Mouse (Mus musculus) heart, adult 8-10 months (tissue): ENCODE data around the gene Trpm6. TPM values are rescaled to one million over a fixed set of nuclear protein-coding genes. Genes with fewer than 3 reads are reported as not detected.

ENCODE experiments used
- DNase-seq: peaks from one replicate; pipeline ENCODE4 v3.0.0; 2022; ENCODE audit warnings: low spot score
- total RNA-seq, 4 experiments: library from RNA; stranded (reverse); gene quantifications; 2 replicates each; pipeline ENCODE4 v1.2.4; 2022

Trpm6 gene
- under 1 TPM; 0.05 to 0.22 (median 0.07) TPM for total RNA-seq

DNA sequence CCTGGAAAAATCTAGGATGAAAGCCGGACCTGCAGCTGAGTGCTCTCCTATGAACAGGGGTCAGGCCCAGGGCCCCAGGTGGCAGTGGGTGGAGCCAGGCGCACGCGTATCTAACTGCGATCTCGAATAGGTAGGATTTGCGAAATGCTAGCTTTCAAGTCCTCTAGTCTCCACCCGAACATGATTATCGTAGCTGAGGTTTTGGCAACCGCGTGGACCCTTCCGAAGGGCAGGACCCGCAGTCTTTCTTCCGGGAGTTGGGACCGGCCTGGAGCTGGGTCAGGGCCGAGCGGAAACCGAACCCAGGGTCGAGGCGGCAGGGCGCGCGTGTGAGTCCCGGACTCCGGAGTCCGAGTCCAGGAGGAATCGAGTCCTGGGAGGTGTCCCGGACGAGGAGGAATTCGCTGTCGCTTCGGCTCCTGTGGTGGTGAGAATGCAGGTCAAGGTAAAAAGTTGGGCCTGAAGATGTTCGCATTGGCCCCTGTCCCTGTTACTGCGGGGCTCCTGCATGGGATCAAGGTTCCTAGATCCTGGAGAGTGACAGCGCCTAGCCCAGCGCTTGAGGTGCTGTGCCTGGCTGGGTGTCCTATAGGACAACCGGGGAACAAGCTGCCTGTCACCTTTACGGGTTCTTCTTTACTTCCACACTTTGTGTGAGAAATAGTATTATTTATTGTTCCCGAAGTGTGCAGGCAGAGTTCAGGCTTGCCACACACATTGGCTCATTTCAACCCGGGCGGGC lies at the start of gene Trpm6:
TSS of gene Trpm6 (plus strand) at position 386 of the 742 bp plus-strand sequence.
- DNase-seq: no peak

- DNase-seq: no peak
Observed at GRCm38 (mm10) chr19:18708101-18708500, 41.7 kb upstream of the Trpm6 start.

GRCm38 (mm10) chr19:18710903-18711302 lies 38.9 kb upstream of the Trpm6 start:
- DNase-seq: no peak

DNA sequence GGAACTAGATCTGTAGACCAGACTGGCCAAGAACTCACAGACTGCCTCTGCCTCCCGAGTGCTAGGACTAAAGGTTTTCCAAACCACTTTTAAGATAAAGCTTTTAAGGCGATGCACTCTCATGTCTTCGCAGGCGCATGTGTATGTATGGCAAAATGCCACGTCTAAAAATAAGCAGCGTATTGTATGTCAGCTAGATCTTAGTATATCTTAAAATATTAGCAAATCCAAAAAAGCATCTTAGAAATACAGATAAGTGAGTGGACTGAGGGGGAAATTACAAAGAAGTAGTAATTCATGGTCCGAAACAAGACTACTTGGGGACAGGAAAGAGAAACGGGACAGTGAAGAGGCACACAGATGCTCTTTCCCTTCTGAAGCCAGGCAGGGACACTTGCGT lies 38.2 kb upstream of the Trpm6 start:
- DNase-seq: no peak

- no peak for DNase-seq
Observed at GRCm38 (mm10) chr19:18712153-18712865, 37.5 kb upstream of the Trpm6 start.

DNA sequence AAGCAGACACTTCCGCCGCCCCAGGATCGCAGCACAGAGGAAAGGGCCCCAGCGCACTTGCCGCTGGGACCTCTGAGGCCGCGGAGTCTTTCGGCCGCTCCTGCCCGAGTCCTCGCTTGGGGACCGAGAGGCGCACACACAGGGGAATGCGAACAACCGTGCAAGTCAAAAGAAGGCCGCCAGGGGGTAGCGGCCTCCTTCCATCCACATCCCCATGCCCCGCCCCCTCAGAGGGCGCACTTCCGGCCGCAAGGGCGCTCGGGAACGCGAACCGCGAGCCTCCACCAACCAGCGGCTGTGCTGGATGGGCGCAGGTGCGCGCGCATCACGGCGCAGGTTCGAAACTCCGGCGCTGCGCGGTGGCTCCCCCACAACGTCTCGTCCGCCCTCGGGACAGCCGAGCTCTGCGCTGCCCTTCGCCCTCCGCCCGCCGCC lies 36.9 kb upstream of the Trpm6 start, which contains the start of gene D030056L22Rik:
TSS of gene D030056L22Rik (plus strand) at position 328 of the 435 bp plus-strand sequence.
- DNase-seq: peak; percentile 97

- peak; percentile 24 for DNase-seq
Observed at GRCm38 (mm10) chr19:18713357-18713756, 36.4 kb upstream of the Trpm6 start.

- DNase-seq: peak; percentile 73
Observed at GRCm38 (mm10) chr19:18716374-18716773, 33.4 kb upstream of the Trpm6 start.

DNA sequence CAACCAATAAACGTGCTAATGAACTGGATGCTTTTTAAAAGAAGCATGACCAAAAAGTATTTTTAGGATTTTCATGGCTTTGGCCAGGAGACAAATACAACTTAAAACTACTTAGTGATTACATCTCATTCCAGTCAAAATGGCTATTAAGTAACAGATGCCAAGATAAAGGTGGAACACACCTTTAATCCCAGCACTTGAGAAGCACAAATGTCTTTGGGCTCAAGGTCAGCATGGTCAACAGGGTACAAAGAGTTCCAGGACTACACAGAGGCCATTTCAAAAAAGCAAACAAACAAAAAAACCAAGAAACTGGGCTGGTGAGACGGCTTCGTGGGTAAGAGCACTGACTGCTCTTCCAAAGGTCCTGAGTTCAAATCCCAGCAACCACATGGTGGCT lies 29.4 kb upstream of the Trpm6 start:
- no peak for DNase-seq

- DNase-seq: no peak
Observed at GRCm38 (mm10) chr19:18725186-18725585, 24.6 kb upstream of the Trpm6 start.

- no peak for DNase-seq
Observed at GRCm38 (mm10) chr19:18730255-18730654, 19.5 kb upstream of the Trpm6 start.

GRCm38 (mm10) chr19:18731077-18731476 lies 18.7 kb upstream of the Trpm6 start:
- no peak for DNase-seq

- DNase-seq: no peak
Observed at GRCm38 (mm10) chr19:18735901-18736300, 13.9 kb upstream of the Trpm6 start.

GRCm38 (mm10) chr19:18739146-18739545 lies 10.6 kb upstream of the Trpm6 start:
- no peak for DNase-seq

DNA sequence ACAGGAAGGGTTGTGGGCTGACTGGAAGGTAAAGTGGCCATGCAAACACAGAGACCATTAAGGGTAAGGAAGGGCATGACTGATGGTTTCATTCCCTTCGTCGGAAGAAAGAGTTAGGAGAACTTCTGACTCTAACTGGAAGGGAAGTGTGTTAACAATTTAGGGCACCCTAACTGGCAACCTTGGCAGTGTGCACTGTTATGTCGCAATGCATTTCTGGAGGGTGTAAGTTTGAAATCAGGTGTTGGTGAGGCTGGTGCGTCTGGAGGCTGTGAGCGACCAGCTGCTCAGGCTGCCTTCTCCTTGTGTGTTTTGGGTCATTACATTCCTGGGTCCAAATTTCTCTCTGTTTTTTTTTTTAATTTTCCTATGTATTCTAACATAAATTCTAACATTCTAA lies 5.8 kb upstream of the Trpm6 start:
- DNase-seq: no peak

GRCm38 (mm10) chr19:18746576-18747340 lies 3.0 kb upstream of the Trpm6 start:
- DNase-seq: no peak

- no peak for DNase-seq
Observed at GRCm38 (mm10) chr19:18747379-18747778, 2.4 kb upstream of the Trpm6 start.

- no peak for DNase-seq
Observed at GRCm38 (mm10) chr19:18757191-18757590, 7.4 kb downstream of the Trpm6 start.

DNA sequence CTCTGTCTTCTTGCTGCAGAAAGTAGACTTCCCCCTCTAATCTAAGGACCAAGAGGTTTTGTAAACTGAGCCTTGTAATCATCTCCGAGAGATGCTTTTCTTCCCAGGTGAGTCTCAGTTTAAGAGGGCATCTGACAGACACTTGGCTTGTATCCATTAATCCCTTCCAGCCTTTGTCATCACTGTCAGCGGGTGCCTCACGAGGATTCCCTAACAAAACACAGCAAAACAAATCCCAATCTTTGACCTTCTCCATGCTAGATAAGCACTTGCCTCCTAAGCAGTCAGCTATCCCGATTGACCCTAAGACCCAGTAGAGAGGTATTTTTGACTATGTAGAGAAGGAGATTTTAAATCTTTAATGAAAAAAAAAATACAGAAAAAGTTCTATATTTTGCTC lies 7.9 kb downstream of the Trpm6 start:
- DNase-seq: no peak

DNA sequence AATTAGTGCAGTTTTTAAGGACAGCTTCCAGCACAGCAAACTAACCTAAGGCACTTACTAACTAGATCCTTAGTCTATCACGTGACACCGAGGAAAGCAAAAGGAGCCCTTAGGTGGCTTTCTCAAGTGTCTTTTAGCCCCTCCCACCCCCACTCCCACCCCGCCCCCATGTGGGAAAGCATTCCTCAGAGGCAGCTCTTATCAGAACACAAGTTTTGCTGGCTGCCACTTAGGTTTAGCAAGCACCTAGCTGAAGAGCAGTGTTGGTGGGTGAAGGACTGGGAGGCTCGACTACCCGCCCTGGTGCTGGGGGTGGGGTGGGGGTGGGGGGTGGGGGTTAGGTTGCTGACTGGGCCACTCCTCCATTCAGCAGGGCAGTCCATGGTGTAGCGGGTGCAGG lies 8.5 kb downstream of the Trpm6 start:
- DNase-seq: no peak

GRCm38 (mm10) chr19:18758916-18759315 lies 9.1 kb downstream of the Trpm6 start:
- DNase-seq: no peak

DNA sequence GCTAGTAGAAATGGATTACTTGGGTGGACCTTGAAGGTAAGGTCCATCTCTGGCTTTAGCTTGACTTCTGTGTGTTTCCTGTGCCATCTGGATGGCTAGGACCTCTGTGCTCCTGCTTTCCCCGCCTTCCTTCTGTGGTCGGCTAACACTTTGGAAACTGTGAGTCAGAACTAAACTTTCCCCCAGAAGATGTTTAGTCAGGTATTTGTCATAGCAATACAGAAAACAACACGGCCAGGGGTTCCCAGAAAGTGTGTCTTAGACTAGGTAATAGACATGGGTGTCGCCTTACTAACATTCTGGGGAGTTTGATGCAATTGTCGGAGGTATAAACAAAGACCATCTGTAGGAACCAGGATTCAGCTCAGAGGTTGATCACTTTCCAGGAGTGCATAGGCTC lies 16.6 kb downstream of the Trpm6 start:
- no peak for DNase-seq
